Mouse (Mus musculus) liver, embryonic 14.5 days (tissue): ENCODE results near the gene Dock9.

Source experiments
- CTCF ChIP-seq: IDR thresholded peaks from 2 replicates; pipeline ENCODE4 v1.5.1; 2016; ENCODE audit warnings: antibody characterized with exemption, low read depth, control low read depth
- EP300 ChIP-seq: IDR thresholded peaks from 2 replicates; pipeline ENCODE4 v1.6.1; 2016; ENCODE audit warnings: antibody characterized with exemption, low read depth

DNA sequence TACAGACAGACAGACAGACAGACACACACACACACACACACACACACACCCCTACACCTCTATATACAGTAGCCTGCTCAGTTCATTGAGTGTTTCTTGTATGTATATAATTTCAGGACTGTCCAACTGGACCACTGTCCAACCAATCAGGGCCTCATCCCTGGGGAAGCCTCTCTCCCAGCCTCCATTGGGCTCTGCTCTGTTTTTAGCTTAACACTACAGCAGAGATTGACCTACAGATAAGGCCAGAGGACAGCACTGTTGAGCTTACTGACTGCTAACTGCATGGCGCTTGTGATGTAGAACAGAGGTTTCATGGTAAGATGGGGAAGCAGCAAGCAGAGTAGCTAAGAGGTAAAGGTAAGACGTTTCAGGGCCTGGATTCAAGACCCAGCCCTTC lies 5.7 kb downstream of the Dock9 start:
- TF ChIP-seq EP300 (no peak), CTCF (no peak)
